Mouse (Mus musculus): Measurements from ENCODE around the gene Apc2.
A peak's percentile ranks its signal among the peaks of the same experiment; 100 is the strongest.

- TF ChIP-seq POLR2A (IDR thresholded peaks at IDR 0.05; ENCODE audit: insufficient read depth, low read depth, low read length) (peak; percentile 43; the same call in 1 of the 2 replicates), CTCF (IDR thresholded peaks at IDR 0.05) (no peak), EP300 (IDR thresholded peaks at IDR 0.05; ENCODE audit: insufficient read depth, low read depth, low read length) (0 out of 2 replicates have a peak, but pooled peaks have one; percentile 33)
Measured at GRCm38 (mm10) chr10:80261585-80261968, 34.2 kb upstream of the Apc2 start.
